Mouse (Mus musculus) CH12.LX (cell line): ENCODE results near the gene Adora2a. TPM values are rescaled to one million over a fixed set of nuclear protein-coding genes. Genes with fewer than 3 reads are reported as not detected.

Experiments
- DNase-seq: peaks from one replicate; pipeline ENCODE4 v3.0.0-alpha.2; 2013; ENCODE audit errors: extremely low read depth
- H3K27ac ChIP-seq: 2 replicates; pipeline ENCODE4 v1.5.1; 2012; ENCODE audit warnings: low read depth, mild to moderate bottlenecking, control low read depth, moderate library complexity; ENCODE audit not compliant: insufficient read depth
- H3K27me3 ChIP-seq: replicated peaks from 2 replicates; pipeline ENCODE3; 2012; ENCODE audit warnings: inconsistent platforms
- H3K36me3 ChIP-seq, 2 experiments: replicated peaks in 1 of 2; 2 replicates each; pipeline versions ENCODE3 to v1.6.1; 2012; ENCODE audit warnings: inconsistent platforms in 1 of 2, low read length in 1 of 2, mild to moderate bottlenecking in 1 of 2, mixed read lengths in 1 of 2, moderate library complexity in 1 of 2; ENCODE audit not compliant: control insufficient read depth in 1 of 2, insufficient read depth in 1 of 2
- H3K4me1 ChIP-seq, 2 experiments: 2 replicates each; pipeline ENCODE4 v1.6.1; 2012; ENCODE audit warnings: inconsistent platforms in 1 of 2, moderate library complexity in 1 of 2; ENCODE audit not compliant: insufficient read depth in 2 of 2, control insufficient read depth in 1 of 2
- H3K4me2 ChIP-seq: 2 replicates; pipeline ENCODE4 v1.6.1; 2012; ENCODE audit warnings: low read depth, mild to moderate bottlenecking, control low read depth; ENCODE audit not compliant: poor library complexity, insufficient read depth, severe bottlenecking
- H3K4me3 ChIP-seq, 3 experiments: fragments of 150-350 bp in 1 of 3; sonication (generic) in 1 of 3; replicated peaks in 1 of 3; 2 replicates each; pipeline versions ENCODE3 to v1.5.1; 2011 to 2012; ENCODE audit warnings: low read depth in 2 of 3, low read length in 2 of 3, mild to moderate bottlenecking in 2 of 3, moderate library complexity in 2 of 3, control low read depth in 1 of 3, improper control_type of control experiment in 1 of 3, inconsistent platforms in 1 of 3, mixed read lengths in 1 of 3; ENCODE audit not compliant: poor library complexity in 1 of 3
- H3K79me2 ChIP-seq: replicated peaks from 2 replicates; pipeline ENCODE4 v1.6.1; 2012; ENCODE audit warnings: mild to moderate bottlenecking, moderate library complexity; ENCODE audit not compliant: control insufficient read depth, poor library complexity, insufficient read depth, severe bottlenecking; ENCODE audit errors: extremely low read depth
- H3K9ac ChIP-seq: 2 replicates; pipeline ENCODE4 v1.6.1; 2012; ENCODE audit warnings: low read depth, mild to moderate bottlenecking, control low read depth, moderate library complexity; ENCODE audit not compliant: insufficient read depth
- H3K9me3 ChIP-seq: replicated peaks from 2 replicates; pipeline ENCODE3; 2012; ENCODE audit warnings: low read length, inconsistent platforms, mixed read lengths
- BHLHE40 ChIP-seq: IDR thresholded peaks from 2 replicates; pipeline ENCODE4 v1.6.1; 2011; ENCODE audit warnings: mild to moderate bottlenecking, low read depth, low read length, improper control_type of control experiment
- CHD1 ChIP-seq: IDR thresholded peaks from 2 replicates; pipeline ENCODE4 v1.6.1; 2012; ENCODE audit warnings: low read depth, low read length, improper control_type of control experiment, inconsistent platforms
- CHD2 ChIP-seq: IDR thresholded peaks from 2 replicates; pipeline ENCODE4 v1.6.1; 2011; ENCODE audit warnings: low read length, improper control_type of control experiment
- CTCF ChIP-seq, 2 experiments: IDR thresholded peaks in 1 of 2; conservative IDR thresholded peaks in 1 of 2; 2 replicates each; pipeline ENCODE4 v1.5.1; 2011 to 2012; ENCODE audit warnings: low read depth in 2 of 2, low read length in 2 of 2, improper control_type of control experiment in 1 of 2, inconsistent platforms in 1 of 2, mild to moderate bottlenecking in 1 of 2, moderate library complexity in 1 of 2
- E2F4 ChIP-seq: IDR thresholded peaks from 2 replicates; pipeline ENCODE4 v1.6.1; 2011; ENCODE audit warnings: low read depth, low read length, improper control_type of control experiment; ENCODE audit not compliant: insufficient replicate concordance
- ELF1 ChIP-seq: IDR thresholded peaks from 2 replicates; pipeline ENCODE4 v1.6.1; 2014; ENCODE audit warnings: low read depth, mild to moderate bottlenecking, inconsistent platforms, low read length, improper control_type of control experiment
- EP300 ChIP-seq: IDR thresholded peaks from 2 replicates; pipeline ENCODE4 v1.6.1; 2011; ENCODE audit warnings: low read length, improper control_type of control experiment
- ETS1 ChIP-seq: conservative IDR thresholded peaks from 2 replicates; pipeline ENCODE4 v1.6.1; 2012; ENCODE audit warnings: low read depth, mild to moderate bottlenecking, inconsistent platforms, low read length, improper control_type of control experiment, moderate library complexity
- GABPA ChIP-seq: IDR thresholded peaks from 2 replicates; pipeline ENCODE4 v1.6.1; 2012; ENCODE audit warnings: low read depth, low read length, improper control_type of control experiment, inconsistent platforms; ENCODE audit not compliant: insufficient replicate concordance
- HCFC1 ChIP-seq: IDR thresholded peaks from 2 replicates; pipeline ENCODE4 v1.6.1; 2012; ENCODE audit warnings: low read depth, mild to moderate bottlenecking, inconsistent platforms, low read length, improper control_type of control experiment
- IRF4 ChIP-seq: IDR thresholded peaks from 2 replicates; pipeline ENCODE4 v1.6.1; 2014; ENCODE audit warnings: low read depth, mild to moderate bottlenecking, inconsistent platforms, low read length, improper control_type of control experiment
- JUN ChIP-seq: IDR thresholded peaks from 2 replicates; pipeline ENCODE4 v1.6.1; 2011; ENCODE audit warnings: low read depth, mild to moderate bottlenecking, low read length, improper control_type of control experiment, moderate library complexity; ENCODE audit not compliant: insufficient read depth
- JUND ChIP-seq: conservative IDR thresholded peaks from 2 replicates; pipeline ENCODE4 v1.6.1; 2011; ENCODE audit warnings: low read depth, low read length, improper control_type of control experiment
- KAT2A ChIP-seq: IDR thresholded peaks from 2 replicates; pipeline ENCODE4 v1.6.1; 2012; ENCODE audit warnings: low read length, improper control_type of control experiment, inconsistent platforms; ENCODE audit not compliant: insufficient replicate concordance
- MAFK ChIP-seq: IDR thresholded peaks from 2 replicates; pipeline ENCODE4 v1.6.1; 2011; ENCODE audit warnings: low read length, improper control_type of control experiment; ENCODE audit not compliant: insufficient replicate concordance
- MAX ChIP-seq: IDR thresholded peaks from 2 replicates; pipeline ENCODE4 v1.6.1; 2011; ENCODE audit warnings: low read length, improper control_type of control experiment
- MAZ ChIP-seq: IDR thresholded peaks from 2 replicates; pipeline ENCODE4 v1.6.1; 2012; ENCODE audit warnings: low read depth, mild to moderate bottlenecking, inconsistent platforms, low read length, improper control_type of control experiment, moderate library complexity
- MEF2A ChIP-seq: IDR thresholded peaks from 2 replicates; pipeline ENCODE4 v1.6.1; 2014; ENCODE audit warnings: low read depth, mild to moderate bottlenecking, inconsistent platforms, low read length, improper control_type of control experiment, borderline replicate concordance
- MXI1 ChIP-seq: IDR thresholded peaks from 2 replicates; pipeline ENCODE4 v1.6.1; 2011; ENCODE audit warnings: mild to moderate bottlenecking, low read depth, low read length, improper control_type of control experiment
- MYC ChIP-seq: IDR thresholded peaks from 2 replicates; pipeline ENCODE4 v1.6.1; 2011; ENCODE audit warnings: low read depth, mild to moderate bottlenecking, improper control_type of control experiment, low read length
- NELFE ChIP-seq: IDR thresholded peaks from 2 replicates; pipeline ENCODE4 v1.6.1; 2011; ENCODE audit warnings: low read depth, low read length, improper control_type of control experiment
- NRF1 ChIP-seq: IDR thresholded peaks from 2 replicates; pipeline ENCODE4 v1.6.1; 2014; ENCODE audit warnings: low read depth, mild to moderate bottlenecking, inconsistent platforms, low read length, improper control_type of control experiment, moderate library complexity
- PAX5 ChIP-seq: IDR thresholded peaks from 2 replicates; pipeline ENCODE4 v1.6.1; 2012; ENCODE audit warnings: low read length, inconsistent platforms, mixed read lengths
- POLR2A ChIP-seq: IDR thresholded peaks from 2 replicates; pipeline ENCODE4 v1.6.1; 2011; ENCODE audit warnings: low read depth, mild to moderate bottlenecking, improper control_type of control experiment, low read length
- POLR2AphosphoS2 ChIP-seq: IDR thresholded peaks from 2 replicates; pipeline ENCODE4 v1.6.1; 2011; ENCODE audit warnings: low read depth, low read length, improper control_type of control experiment
- RAD21 ChIP-seq: IDR thresholded peaks from 2 replicates; pipeline ENCODE4 v1.6.1; 2011; ENCODE audit warnings: low read depth, mild to moderate bottlenecking, low read length, improper control_type of control experiment, moderate library complexity
- RCOR1 ChIP-seq: conservative IDR thresholded peaks from 2 replicates; pipeline ENCODE4 v1.6.1; 2012; ENCODE audit warnings: low read depth, mild to moderate bottlenecking, inconsistent platforms, low read length, improper control_type of control experiment
- SIN3A ChIP-seq: IDR thresholded peaks from 2 replicates; pipeline ENCODE4 v1.6.1; 2012; ENCODE audit warnings: low read length, improper control_type of control experiment, inconsistent platforms
- SMC3 ChIP-seq: IDR thresholded peaks from 2 replicates; pipeline ENCODE4 v1.6.1; 2011; ENCODE audit warnings: low read depth, low read length, improper control_type of control experiment
- TBP ChIP-seq: conservative IDR thresholded peaks from 2 replicates; pipeline ENCODE4 v1.6.1; 2011; ENCODE audit warnings: low read depth, low read length, improper control_type of control experiment
- TCF12 ChIP-seq: IDR thresholded peaks from 2 replicates; pipeline ENCODE4 v1.6.1; 2014; ENCODE audit warnings: low read depth, mild to moderate bottlenecking, inconsistent platforms, low read length, improper control_type of control experiment
- UBTF ChIP-seq: IDR thresholded peaks from 2 replicates; pipeline ENCODE4 v1.6.1; 2012; ENCODE audit warnings: low read depth, mild to moderate bottlenecking, inconsistent platforms, low read length, improper control_type of control experiment, moderate library complexity
- USF1 ChIP-seq: IDR thresholded peaks from 2 replicates; pipeline ENCODE4 v1.6.1; 2014; ENCODE audit warnings: low read depth, mild to moderate bottlenecking, inconsistent platforms, low read length, improper control_type of control experiment
- USF2 ChIP-seq: conservative IDR thresholded peaks from 2 replicates; pipeline ENCODE4 v1.6.1; 2011; ENCODE audit warnings: low read depth, low read length, improper control_type of control experiment
- ZC3H11A ChIP-seq: IDR thresholded peaks from 2 replicates; pipeline ENCODE4 v1.6.1; 2012; ENCODE audit warnings: low read depth, mild to moderate bottlenecking, inconsistent platforms, low read length, improper control_type of control experiment
- ZKSCAN1 ChIP-seq: IDR thresholded peaks from 2 replicates; pipeline ENCODE4 v1.6.1; 2012; ENCODE audit warnings: low read depth, inconsistent platforms, low read length, improper control_type of control experiment, borderline replicate concordance
- ZMIZ1 ChIP-seq: IDR thresholded peaks from 2 replicates; pipeline ENCODE4 v1.6.1; 2012; ENCODE audit warnings: low read depth, mild to moderate bottlenecking, inconsistent platforms, low read length, improper control_type of control experiment
- ZNF384 ChIP-seq: IDR thresholded peaks from 2 replicates; pipeline ENCODE4 v1.6.1; 2012; ENCODE audit warnings: low read depth, low read length, improper control_type of control experiment, inconsistent platforms
- dilution Hi-C: fragments of 300-500 bp; cut with MboI; formaldehyde crosslinking; loops from 2 replicates; pipeline ENCODE4 v1.14.3; 2020; ENCODE audit warnings: low sequenced_read_pairs; ENCODE audit not compliant: extremely low pct_unique_long_range_greater_than_20kb, extremely low pct_ligation_motif_present
- in situ Hi-C: fragments of 300-500 bp; cut with MboI; formaldehyde crosslinking; loops from 3 replicates; pipeline ENCODE4 v1.14.3; 2019; ENCODE audit warnings: low sequenced_read_pairs, low pct_ligation_motif_present, low pct_unique_long_range_greater_than_20kb, mixed read lengths
- polyA plus RNA-seq: library from polyadenylated mRNA; unstranded; fragments of >175 nt; gene quantifications from 2 replicates; pipeline ENCODE4 v1.2.1, GENCODE M21; 2012; ENCODE audit warnings: low read depth; ENCODE audit not compliant: insufficient read length
- total RNA-seq, 2 experiments: library from RNA; depleted of rRNA; stranded (reverse); fragments of 300-350 nt in 1 of 2; fragments of >200 nt in 1 of 2; gene quantifications; 2 replicates each; pipeline ENCODE4 v1.2.3; 2012 to 2014

The Adora2a gene
- total and polyA plus RNA-seq, 3 experiments, result 3.2 to 14.4 (median 7.6) TPM

GRCm38 (mm10) chr10:75303324-75304048 lies 13.2 kb upstream of the Adora2a start:
- in situ Hi-C loops (no loop called here), dilution Hi-C loops (no loop called here)
- Histone ChIP-seq H3K79me2 (no peaks in the 10 kb centered on the region; the same call in 1 of the 2 replicates), H3K9me3 (no peaks in the 10 kb centered on the region), H3K9ac (no peak overlapping the region), H3K4me1 (peaks cover 9 to 75% of the 10 kb centered on the region in 2 experiments), H3K4me2 (no peak overlapping the region), H3K27me3 (no peaks in the 10 kb centered on the region), H3K36me3 (peaks cover 35 to 71% of the 10 kb centered on the region in 2 experiments), H3K4me3 (no peak overlapping the region), H3K27ac (peak overlapping the region; percentile 43; the same call in 1 of the 2 replicates)
- TF ChIP-seq MEF2A (no peak), USF2 (0 out of 2 replicates have a peak, but pooled peaks have one; percentile 17), MAFK (no peak), HCFC1 (no peak), SMC3 (no peak), POLR2A (no peak), MAX (peak; percentile 75; the same call in 1 of the 2 replicates), RCOR1 (no peak), ETS1 (peak; percentile 68), SIN3A (no peak), PAX5 (no peak), IRF4 (no peak), CTCF (conservative IDR thresholded peaks at IDR 0.05 in 1 of 2, IDR thresholded peaks at IDR 0.05 in 1 of 2; ENCODE audit: low read depth in 2 of 2, low read length in 2 of 2) (no peak), NRF1 (no peak), JUND (no peak), NELFE (no peak), POLR2AphosphoS2 (no peak), CHD2 (0 out of 2 replicates have a peak, but pooled peaks have one; percentile 31), RAD21 (no peak), KAT2A (no peak), E2F4 (no peak), TBP (no peak), ZKSCAN1 (no peak), MYC (peak; percentile 65; the same call in 1 of the 2 replicates), EP300 (no peak), ELF1 (no peak), ZMIZ1 (no peak), USF1 (peak; percentile 60), UBTF (no peak), ZNF384 (no peak), MAZ (no peak), BHLHE40 (peak; percentile 68), GABPA (no peak), TCF12 (no peak), JUN (no peak), ZC3H11A (no peak), MXI1 (peak; percentile 71), CHD1 (no peak)
- DNase-seq, result peak; percentile 83
